Mouse (Mus musculus) 3134 (cell line): Measurements from ENCODE around the gene Zfp607a.
"Not testable (repeated sequence)": the region's sequence is repeated elsewhere in the genome, so short reads cannot be mapped to it uniquely, and the experiment has no call there.

Experiments used
- DNase-seq: peaks from one replicate; pipeline ENCODE4 v3.0.0-alpha.2; 2011; ENCODE audit warnings: low spot score; ENCODE audit not compliant: insufficient read length; ENCODE audit errors: extremely low read depth

Zfp607a gene

DNA sequence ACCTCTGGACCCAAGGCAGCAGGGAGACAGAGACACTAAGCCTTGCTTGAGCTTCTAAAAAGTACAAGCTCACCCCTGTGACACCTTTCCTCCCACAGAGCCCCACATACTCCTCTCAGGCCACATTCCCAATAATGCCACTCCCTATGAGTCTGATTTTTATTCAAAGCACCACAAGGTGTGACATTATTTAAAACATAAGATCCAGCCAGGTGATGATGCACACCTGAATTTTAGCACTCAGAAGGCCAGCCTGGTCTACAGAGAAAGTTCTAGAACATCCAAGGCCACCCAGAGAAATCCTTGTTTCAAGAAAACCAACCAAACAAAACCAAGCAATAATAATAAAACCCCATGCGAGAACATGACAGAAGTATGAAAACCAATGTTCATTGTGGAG, at the start of gene Zfp607a:
Gene Zfp607a, plus strand, starts transcription at position 301 of the 400 bp plus-strand sequence.
- DNase-seq: no peak

DNA sequence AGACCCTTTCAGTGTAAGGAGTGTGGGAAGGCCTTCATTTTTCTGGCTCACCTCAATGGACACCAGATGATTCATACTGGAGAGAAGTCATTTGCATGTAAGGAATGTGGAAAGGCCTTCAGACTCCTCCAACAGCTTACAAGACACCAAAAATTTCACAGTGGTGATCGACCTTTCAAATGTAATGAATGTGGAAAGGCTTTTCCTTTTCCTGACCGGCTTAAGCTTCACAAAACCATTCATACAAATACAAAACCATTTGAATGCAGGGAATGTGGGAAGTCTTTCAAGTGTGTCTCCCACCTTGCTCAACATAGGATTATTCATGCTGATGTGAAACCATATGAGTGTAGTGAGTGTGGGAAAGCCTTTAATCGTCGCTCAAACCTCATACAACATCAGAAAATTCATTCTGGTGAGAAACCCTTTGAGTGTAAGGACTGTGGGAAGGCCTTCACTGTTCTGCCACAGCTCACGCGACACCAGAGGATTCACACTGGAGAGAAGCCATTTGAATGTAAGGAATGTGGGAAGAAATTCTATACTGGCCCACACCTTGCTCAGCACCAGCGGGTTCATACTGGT, 38.7 kb upstream of the Zfp607a start:
- DNase-seq: no peak

DNA sequence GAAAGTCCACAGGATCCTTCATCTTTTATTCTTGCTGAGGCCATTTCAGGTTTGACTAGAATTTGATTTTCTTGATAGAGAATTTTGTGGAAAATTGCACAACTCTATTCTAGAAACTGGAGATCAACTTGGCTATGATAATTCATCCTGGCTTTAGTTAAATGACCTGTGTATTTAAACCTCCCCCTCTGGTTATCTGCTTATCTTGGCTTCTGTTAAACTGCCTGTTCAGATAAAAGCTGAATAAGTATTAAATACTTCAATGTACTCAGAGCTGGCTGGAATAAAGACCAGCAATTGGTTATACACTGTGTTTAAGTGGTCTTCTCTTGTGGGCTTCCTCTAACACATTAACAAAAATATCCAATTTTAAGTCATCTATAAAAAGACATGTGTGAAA, 34.7 kb upstream of the Zfp607a start:
- DNase-seq: no peak

DNA sequence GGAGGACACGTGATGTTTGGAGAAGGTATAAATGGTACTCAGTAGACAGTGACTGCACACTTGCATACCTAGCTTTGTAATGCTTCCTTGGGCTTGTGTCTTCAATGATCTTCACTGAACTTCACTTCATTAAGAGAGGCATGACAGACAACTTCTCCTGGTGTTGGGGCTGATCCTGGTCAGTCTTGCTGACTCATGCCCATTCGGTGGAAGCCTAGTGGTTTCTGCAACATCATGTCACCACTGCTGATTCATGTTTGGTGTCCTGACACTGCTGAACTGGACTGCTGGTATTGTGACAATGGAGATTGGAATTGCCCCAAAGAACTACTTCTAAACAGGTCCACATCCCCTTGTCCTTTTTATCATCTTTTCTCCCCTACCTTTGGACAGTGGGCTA, 23.2 kb upstream of the Zfp607a start:
- no peak for DNase-seq

DNA sequence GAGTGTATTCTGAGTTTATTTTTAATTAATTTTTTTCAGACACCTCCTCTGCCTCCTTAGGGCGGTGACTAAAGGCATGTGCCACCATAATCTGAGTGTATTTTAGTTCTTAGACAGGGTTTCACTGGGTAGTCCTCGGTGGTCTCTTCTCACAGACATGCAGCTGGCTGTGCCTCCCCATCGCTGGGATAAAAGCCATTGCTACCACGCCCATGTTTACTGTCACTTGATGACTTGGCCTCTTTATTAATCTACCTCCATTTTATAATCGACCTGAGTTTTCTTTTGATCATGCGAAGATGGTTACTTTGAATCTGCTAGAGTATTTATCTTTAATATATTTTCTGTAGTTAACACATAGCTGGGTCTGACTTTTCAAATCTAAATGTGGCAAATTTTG, 19.4 kb upstream of the Zfp607a start:
- DNase-seq: no peak

DNA sequence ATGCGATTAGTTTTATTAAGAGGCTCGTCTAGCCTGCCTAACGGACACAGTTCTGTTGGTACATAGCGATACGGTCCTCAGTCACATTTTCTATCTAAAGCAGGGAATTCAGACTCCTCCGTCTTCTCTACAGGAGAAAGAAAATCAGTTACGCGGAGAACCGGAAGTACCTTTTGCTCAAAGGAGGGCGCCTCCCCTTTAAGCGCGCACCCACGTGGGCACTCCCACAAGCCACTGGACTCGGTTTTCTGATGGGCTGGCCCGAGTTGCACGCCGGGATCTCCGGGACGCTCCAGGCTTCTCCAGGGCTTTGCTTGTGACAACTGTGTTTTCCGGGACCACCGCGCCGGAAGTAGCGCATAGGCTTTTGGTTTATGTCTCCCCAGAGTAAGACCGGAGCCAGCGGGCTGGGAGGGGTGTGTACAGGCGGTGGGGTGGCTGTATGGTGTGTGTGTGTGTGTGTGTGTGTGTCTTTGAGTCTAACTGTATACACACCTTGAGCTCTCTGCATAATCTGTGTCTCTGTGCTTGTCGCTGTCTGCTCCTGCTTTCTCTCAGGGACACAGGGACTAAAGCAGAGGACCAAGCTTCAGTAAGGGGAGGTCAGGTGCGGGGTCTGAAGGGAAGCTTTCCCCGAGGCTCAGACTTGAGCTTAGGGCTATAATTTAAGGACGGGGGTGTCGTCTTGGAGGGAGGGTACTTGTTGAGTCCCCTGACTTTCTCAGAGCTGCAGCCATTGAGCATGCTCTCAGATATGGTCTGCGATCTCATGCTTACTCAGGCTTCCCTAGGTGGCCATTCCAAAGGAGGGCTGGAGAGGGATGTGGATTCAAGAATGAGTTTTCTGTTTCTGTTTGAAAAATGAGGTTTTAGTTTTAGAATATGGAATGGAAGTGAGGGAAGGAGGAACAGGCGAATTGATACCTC, 18.7 kb upstream of the Zfp607a start, which contains the start of gene Zfp59:
Gene Zfp59, plus strand, starts transcription at position 285 of the 927 bp plus-strand sequence.
- peak; percentile 86 for DNase-seq

DNA sequence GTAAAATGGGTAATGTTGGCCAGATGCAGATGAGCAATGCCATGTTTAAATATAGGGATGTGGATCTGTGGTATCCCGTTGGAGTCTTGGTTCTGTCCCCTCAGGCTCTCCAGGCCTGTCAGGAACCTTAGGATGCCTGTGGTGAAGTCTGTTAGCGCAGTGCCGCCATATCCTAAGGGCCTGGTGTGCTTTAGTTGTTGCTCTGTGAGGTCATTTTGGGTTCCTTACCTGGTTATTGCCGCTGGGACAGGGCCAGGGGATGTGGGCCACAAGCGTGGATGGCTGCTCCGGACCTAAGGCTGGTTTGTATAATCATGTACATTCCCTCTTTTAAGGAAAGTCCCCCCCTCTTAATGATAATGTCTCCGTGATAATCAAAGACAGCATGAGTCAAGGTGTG, 17.7 kb upstream of the Zfp607a start:
- DNase-seq: no peak

DNA sequence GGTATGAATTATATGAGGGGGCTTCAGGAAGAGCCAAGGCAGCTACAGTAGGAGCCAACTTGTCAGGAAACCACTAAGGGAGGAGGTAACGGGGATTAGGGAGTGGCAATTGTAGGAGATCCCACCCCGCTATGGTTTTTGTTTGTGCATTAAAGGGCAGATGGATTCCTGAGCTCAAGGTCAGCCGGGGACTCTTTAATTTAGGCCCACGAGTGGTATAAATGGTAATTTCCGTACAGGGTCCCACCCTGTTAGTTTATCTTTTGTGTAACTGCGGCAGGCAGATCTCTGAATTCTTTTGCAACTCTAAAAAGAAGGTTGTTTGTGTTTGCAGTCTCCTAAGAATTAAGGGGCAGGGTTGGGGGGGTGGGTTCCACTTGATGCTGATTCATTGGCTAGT, 17.2 kb upstream of the Zfp607a start:
- no peak for DNase-seq

DNA sequence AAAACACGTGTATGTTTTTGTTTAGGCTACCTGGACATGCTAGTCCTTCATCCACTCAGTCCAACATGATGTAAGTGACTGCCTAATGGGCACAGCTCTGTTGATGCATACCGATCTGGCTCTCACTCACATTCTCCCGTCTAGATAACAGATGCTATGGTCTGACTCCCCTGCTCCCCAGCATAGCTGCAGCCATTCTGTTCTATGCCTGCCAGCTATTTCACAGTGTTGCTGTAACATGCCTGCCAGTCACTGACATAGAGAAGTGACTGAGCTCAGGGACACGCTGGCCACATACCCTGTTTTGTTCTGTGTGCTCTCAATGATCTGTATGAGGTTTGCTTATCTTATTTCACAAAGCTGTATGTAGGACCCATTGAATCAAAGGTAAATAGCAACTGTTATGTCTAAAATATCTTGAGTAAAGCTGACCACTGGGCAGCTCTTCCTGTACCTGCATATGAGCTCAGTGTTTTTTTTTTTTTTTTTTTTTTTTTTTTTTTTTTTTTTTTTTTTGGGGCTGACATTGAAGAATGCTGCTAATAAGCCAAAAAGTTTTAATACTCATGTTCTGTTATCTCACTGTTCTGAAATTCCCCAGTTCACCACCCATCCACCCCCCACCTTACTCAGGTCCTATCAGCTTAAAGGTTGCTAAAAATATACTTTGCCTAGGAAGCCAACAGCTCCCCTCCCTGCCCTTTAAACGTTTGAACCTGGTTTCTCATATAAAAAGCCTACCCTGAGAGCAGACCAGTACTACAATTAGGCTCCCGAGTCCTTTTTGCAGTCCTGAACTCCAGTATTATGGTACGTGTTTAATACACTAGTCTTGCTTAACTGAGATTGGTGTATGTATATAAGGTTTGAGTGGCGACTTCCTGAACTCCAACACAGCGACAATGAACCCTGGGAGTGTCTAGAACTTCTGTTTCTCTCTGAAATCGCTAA, 2.2 kb downstream of the Zfp607a start:
- no peak for DNase-seq

DNA sequence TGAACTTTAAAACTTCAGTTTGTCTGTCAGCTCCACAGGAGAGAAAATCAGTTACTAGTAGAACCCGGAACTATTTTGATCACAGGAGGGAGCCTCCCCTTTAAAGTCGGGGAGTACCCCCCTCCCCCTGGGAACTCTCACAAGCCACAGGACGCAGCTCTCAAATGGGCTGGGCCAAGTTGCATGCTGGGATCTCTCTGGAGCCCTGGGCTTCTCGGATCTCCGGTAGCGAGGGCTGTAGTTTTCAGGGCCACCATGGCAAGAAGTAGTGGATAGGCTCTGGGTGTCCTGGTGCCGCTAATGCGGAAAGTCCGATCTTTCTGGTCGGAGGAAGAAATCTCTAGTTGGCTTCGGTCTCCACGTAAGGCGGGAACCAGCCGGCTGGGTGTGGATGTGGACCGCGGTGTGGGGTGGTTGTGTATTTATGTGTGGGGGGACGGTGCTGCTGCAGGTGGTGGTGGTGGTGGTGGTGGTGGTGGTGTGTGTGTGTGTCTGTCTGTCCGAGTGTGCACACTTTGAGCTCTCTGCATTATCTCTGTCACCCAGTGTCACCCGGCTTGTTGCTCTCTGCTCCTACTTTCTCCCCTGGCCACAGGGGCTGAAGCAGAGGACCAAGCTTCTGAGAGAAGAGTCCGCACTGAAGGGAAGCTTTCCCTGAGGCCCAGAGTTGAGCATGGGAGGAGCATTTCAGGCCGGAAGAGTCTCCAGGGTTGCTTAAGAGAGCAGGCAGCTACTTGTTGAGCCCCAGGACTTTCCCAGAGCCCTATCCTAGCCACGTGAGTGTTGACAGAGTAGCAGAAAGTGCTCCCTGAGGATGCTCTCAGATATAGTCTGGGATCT, 3.3 kb downstream of the Zfp607a start:
- peak; percentile 64 for DNase-seq

DNA sequence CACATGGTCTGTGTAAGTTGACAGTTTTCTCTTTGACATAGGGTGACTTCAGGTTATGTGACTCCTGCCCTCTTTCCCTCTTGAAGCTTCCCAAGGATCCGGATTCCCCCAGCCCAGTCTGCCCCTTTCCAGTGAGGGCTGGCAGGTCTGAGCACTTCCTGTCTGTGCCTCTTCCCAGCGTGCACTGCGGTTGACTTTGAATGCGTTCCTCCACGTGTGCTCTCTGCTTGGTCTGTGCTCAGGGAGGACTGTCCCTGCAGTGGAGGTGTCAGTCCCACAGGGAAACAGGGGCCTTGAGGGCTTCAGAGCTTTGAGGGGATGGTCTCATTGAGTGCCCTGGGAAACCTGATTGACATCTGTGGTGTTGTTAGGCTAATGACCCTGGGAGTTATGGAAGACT, 5.3 kb downstream of the Zfp607a start:
- not testable (repeated sequence) for DNase-seq

DNA sequence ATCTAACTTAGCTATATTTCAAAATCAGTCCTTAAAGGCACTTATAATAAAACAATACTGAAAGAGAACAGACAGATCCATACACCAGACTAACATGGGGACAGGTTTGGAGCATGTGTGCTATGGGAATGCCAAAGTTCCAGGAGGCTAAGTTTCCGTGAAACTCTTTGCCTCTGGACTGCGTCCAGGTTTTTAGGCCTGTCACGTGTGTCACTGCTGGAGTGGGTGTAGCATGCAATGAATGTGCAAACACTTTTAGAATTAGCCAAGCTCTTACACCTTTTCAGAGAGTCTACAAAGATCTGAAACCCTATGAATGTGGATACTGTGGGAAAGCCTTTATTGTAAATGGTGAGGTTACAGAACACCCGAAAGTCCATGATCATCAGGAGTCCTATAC, 24.4 kb downstream of the Zfp607a start:
- DNase-seq: no peak

DNA sequence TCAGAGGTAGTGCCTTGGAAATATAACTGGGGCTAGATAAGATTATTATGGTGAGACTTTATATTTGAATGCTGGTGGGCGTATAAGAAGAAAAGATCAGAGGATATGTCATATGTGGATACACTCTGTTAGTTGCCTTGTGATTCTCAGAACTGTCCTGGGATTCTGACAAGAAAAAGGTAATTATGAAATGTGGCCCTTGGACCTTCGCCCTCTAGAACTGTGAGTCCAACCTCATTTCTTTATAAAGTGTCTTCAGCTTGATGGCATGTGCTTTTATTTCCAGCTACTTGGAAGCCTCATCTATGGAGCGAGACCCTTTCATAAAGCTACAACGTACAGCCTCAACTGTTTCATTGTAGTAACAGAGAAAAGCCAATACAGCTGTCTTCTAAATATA, 43.3 kb downstream of the Zfp607a start:
- DNase-seq: no peak

DNA sequence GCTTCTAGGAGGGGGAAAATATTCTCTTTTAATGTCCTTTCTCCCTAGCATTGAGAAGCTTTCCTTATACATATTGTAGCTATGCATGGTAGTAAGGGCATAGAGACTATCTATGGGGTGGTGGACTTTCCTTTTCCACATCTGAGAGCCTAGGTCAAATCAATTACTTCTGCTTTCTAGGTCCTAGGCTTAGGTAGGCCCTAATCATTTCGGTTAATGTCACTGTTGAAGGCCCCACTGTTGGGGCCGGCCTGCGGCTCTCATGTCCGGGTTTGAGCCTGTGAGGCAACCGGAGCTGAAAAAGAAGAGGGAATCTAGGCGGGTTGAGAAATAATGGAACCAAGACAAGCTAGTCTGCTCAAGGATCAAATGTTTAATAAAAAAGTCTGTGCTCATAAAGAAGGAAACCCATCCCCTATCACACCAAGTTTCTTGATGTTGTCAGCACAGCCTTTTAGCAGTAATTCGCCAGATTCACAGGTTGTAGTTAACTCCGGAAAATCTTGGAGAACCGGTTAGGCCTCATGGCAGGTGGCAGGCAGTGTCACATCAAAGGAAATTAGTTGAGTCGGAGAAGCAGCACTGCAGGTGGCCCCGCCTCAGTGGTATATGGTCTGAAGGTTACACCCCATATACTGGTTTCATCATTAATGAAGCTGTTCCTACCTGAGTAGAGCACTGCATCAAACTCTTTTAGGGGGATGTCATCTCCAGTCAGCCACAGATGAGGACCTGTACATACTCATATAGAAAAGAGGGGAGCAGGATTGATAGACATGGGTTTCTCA, 47.9 kb downstream of the Zfp607a start:
- no peak for DNase-seq

DNA sequence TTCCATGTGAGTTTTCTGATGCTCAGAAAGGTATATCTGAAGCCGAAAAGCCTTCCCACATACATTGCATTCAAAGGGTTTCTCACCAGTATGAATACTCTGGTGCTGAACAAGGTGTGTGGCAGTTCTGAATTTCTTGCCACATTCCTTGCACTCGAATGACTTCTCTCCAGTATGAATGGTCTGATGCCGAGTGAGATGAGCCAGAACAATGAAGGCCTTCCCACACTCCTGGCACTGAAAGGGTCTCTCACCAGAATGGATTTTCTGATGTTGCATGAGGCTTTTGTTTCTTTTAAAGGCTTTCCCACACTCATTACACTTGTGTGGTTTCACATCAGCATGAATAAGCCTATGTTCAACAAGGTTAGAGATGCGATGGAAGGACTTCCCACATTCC, 53.6 kb downstream of the Zfp607a start:
- DNase-seq: not testable (repeated sequence)

DNA sequence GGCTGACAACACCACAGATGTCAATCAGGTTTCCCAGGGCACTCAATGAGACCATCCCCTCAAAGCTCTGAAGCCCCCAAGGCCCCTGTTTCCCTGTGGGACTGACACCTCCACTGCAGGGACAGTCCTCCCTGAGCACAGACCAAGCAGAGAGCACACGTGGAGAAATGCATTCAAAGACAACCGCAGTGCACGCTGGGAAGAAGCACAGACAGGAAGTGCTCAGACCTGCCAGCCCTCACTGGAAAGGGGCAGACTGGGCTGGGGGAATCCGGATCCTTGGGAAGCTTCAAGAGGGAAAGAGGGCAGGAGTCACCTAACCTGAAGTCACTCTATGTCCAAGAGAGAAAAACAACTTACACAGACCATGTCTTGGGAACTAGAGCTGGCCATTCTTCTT, 69.7 kb downstream of the Zfp607a start:
- not testable (repeated sequence) for DNase-seq

DNA sequence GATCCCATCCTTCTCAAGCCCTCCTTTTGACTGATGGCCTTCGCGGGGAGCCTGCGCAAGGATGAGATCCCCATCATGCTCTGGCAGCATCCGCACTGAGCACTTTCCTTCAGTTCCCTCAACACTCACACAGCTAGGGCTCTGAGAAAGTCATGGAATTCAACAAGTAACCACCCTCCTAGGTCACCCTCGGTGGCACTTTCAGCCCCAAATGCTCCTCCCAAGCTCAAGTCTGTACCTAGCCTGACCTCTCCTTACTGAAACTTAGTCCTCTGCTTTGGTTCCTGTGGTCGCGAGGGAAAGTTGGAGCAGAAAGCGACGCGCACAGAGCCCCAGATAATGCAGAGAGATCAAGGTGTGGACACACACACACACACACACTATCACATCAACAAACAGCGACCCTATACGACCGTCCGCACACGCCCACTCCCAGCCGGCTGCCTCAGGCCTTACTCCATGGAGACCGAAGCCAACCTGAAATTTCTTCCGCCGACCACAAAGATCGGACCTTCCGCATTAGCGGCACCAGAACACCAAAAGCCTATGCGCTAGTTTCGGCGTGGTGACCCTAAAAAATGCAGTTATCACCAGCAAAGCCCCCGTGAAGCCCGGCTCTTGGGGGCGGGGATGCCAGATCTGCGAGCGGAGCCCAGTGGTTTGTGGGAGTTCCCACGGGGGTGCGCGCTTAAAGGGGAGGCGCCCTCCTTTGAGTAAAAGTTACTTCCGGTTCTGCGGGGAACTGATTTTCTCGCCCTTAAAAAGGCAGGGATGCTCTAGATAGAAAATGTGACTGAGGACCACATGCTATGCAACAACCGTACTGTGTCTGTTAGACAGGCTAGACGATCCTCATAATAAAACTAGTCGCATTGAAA, 71.7 kb downstream of the Zfp607a start, which contains the start of gene Zfp974:
Gene Zfp974, minus strand, starts transcription at position 643 of the 878 bp plus-strand sequence.
- DNase-seq: peak; percentile 70
